29 mouse cellular contexts compared by ENCODE assay signal in the genomic region with DNA sequence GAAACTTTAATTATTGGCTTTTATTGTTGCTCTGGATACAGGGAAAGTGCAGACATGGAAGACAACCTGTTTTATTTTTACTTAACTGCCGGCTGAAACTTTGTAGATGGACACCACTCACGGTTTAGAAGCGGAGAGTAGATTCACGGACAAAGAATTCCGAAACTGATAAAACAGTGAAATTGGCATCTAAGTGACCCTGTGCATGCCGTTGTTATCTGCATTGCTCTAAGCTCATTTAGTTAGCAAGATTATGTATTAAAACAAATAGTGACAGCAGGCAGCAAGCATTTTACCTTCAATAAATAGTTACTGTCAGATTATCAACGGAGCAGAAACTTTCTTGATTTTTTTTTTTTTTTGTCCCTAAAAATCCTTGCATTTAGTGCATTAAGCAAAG. TPM values are rescaled to one million over a fixed set of nuclear protein-coding genes. Genes with fewer than 3 reads are reported as not detected.
DNase-seq lines count a peak whose midpoint lies in the region; ATAC-seq and TF ChIP-seq lines count a peak whose summit lies in the region.
"Had no signal": no experiment of that assay in that cellular context is flagged by ENCODE, and none has a peak within 500 bp of the region (broad histone marks: within the 10 kb centered on the region; RNA-seq: fewer than 3 reads in every experiment).

No protein-coding gene starts in this region.

- no peak for TF ChIP-seq CTCF in heart, adult 2 months (IDR thresholded peaks at IDR 0.05)

- H3K36me3 ChIP-seq in heart, embryonic 10.5 days, result no peaks in the 10 kb centered on the region
- H3K36me3 ChIP-seq in heart, embryonic 15.5 days, result no peaks in the 10 kb centered on the region
- H3K36me3 ChIP-seq in heart, adult 2 months (ENCODE audit: control insufficient read depth, insufficient read depth, low read length), result no peaks in the 10 kb centered on the region
- H3K36me3 ChIP-seq in intestine, embryonic 15.5 days, result no peaks in the 10 kb centered on the region
- no peaks in the 10 kb centered on the region for H3K36me3 ChIP-seq in stomach, embryonic 14.5 days (ENCODE audit: control insufficient read depth, insufficient read depth, low read length)
- H3K36me3 ChIP-seq: G1E; hindbrain, embryonic 13.5 days; liver, embryonic 13.5 days; midbrain, embryonic 10.5 days; midbrain, embryonic 15.5 days; neural tube, embryonic 15.5 days had no signal

- ATAC-seq in heart, embryonic 15.5 days (replicated peaks; ENCODE audit: insufficient number of reproducible peaks, insufficient read depth, low FRiP score, low read depth), result no peak
- peak; percentile 80 for ATAC-seq in intestine, embryonic 15.5 days
- no peak for ATAC-seq in stomach, embryonic 14.5 days (ENCODE audit: insufficient number of reproducible peaks, insufficient read depth, low FRiP score, low read depth)
- no peak for ATAC-seq in inflammation-experienced regulatory T-cells, adult 6 months
- ATAC-seq: forebrain, embryonic 16.5 days; midbrain, embryonic 15.5 days had no signal

- 21% methylated on average over 7 of the region's 7 CpGs for WGBS in heart, embryonic 10.5 days
- 10% methylated on average over 7 of the region's 7 CpGs for WGBS in heart, embryonic 15.5 days
- WGBS in heart, adult 2 months, result 19% methylated on average over 7 of the region's 7 CpGs
- 33% methylated on average over 7 of the region's 7 CpGs for WGBS in intestine, embryonic 15.5 days
- 23% methylated on average over 7 of the region's 7 CpGs for WGBS in stomach, embryonic 14.5 days

- H3K9me3 ChIP-seq in heart, embryonic 10.5 days, result no peaks in the 10 kb centered on the region
- no peaks in the 10 kb centered on the region for H3K9me3 ChIP-seq in heart, embryonic 15.5 days (replicated peaks)
- no peaks in the 10 kb centered on the region for H3K9me3 ChIP-seq in intestine, embryonic 15.5 days
- H3K9me3 ChIP-seq in stomach, embryonic 14.5 days (ENCODE audit: control insufficient read depth, low read depth, low read length), result no peaks in the 10 kb centered on the region
- H3K9me3 ChIP-seq: G1E; hindbrain, embryonic 13.5 days; liver, embryonic 13.5 days; midbrain, embryonic 10.5 days; midbrain, embryonic 15.5 days; neural tube, embryonic 15.5 days had no signal

- H3K79me2 ChIP-seq in heart, adult 2 months (replicated peaks; ENCODE audit: control insufficient read depth, insufficient read depth, low read length), result no peaks in the 10 kb centered on the region

- no peak for DNase-seq in heart, embryonic 10.5 days (ENCODE audit: low spot score)
- DNase-seq in heart, postnatal 4 days, result no peak
- no peak for DNase-seq in heart, adult 2 months
- DNase-seq in left cerebral cortex, postnatal 14 days (ENCODE audit: low spot score in 2 of 2), result no peak
- DNase-seq: adrenal gland, adult 8-10 months; cerebellum, adult 9-10 months; gastrocnemius, adult 2 months; gastrocnemius, postnatal 36 days; heart, postnatal 14 days; kidney, adult 2 months; kidney, postnatal 36 days; left cerebral cortex, postnatal 4 days; liver, embryonic 13.5 days; lung, adult 2 months; retina, postnatal 1 day; right cerebral cortex, postnatal 14 days; thymus, postnatal 14 days had no signal

- no peak for TF ChIP-seq EP300 in heart, adult 2 months (IDR thresholded peaks at IDR 0.05; ENCODE audit: insufficient read depth, low read depth, low read length)

- H3K27me3 ChIP-seq in heart, embryonic 10.5 days (ENCODE audit: insufficient read depth, poor library complexity, severe bottlenecking), result no peaks in the 10 kb centered on the region
- H3K27me3 ChIP-seq in heart, embryonic 15.5 days, result no peaks in the 10 kb centered on the region
- H3K27me3 ChIP-seq in heart, adult 2 months (ENCODE audit: control insufficient read depth, insufficient read depth, low read length), result no peaks in the 10 kb centered on the region
- H3K27me3 ChIP-seq in intestine, embryonic 15.5 days (replicated peaks), result no peaks in the 10 kb centered on the region
- no peaks in the 10 kb centered on the region for H3K27me3 ChIP-seq in stomach, embryonic 14.5 days (ENCODE audit: control insufficient read depth, insufficient read depth, low read length)
- H3K27me3 ChIP-seq: hindbrain, embryonic 13.5 days; liver, embryonic 13.5 days; midbrain, embryonic 15.5 days; neural tube, embryonic 15.5 days had no signal

- no peak overlapping the region for H3K27ac ChIP-seq in heart, embryonic 10.5 days
- H3K27ac ChIP-seq in heart, embryonic 15.5 days, result no peak overlapping the region
- no peak overlapping the region for H3K27ac ChIP-seq in heart, adult 2 months
- no peak overlapping the region for H3K27ac ChIP-seq in intestine, embryonic 15.5 days
- H3K27ac ChIP-seq in stomach, embryonic 14.5 days (ENCODE audit: low read length), result peak overlapping the region; percentile 27; the same call in 1 of the 2 replicates
- H3K27ac ChIP-seq: gastrocnemius, adult 2 months; hindbrain, embryonic 13.5 days; liver, embryonic 13.5 days; midbrain, embryonic 15.5 days; neural tube, embryonic 15.5 days had no signal

- TF ChIP-seq POLR2A in heart, adult 2 months (IDR thresholded peaks at IDR 0.05; ENCODE audit: insufficient read depth, low read depth, low read length), result no peak

- 0 out of 2 replicates have a peak, but pooled peaks cover 6% of the 10 kb centered on the region for H3K4me1 ChIP-seq in heart, embryonic 10.5 days
- no peaks in the 10 kb centered on the region for H3K4me1 ChIP-seq in heart, embryonic 15.5 days (replicated peaks)
- H3K4me1 ChIP-seq in heart, adult 2 months (ENCODE audit: control insufficient read depth, insufficient read depth, low read length), result no peaks in the 10 kb centered on the region
- H3K4me1 ChIP-seq in intestine, embryonic 15.5 days (replicated peaks), result 0 out of 2 replicates have a peak, but pooled peaks cover 4% of the 10 kb centered on the region
- no peaks in the 10 kb centered on the region for H3K4me1 ChIP-seq in stomach, embryonic 14.5 days (ENCODE audit: control insufficient read depth, insufficient read depth, low read length)
- H3K4me1 ChIP-seq: hindbrain, embryonic 13.5 days; liver, embryonic 13.5 days; midbrain, embryonic 15.5 days; neural tube, embryonic 15.5 days had no signal

- H3K4me2 ChIP-seq in heart, embryonic 15.5 days, result peak overlapping the region; percentile 28; the same call in 1 of the 2 replicates
- peak overlapping the region; percentile 25; the same call in 1 of the 2 replicates for H3K4me2 ChIP-seq in intestine, embryonic 15.5 days (replicated peaks)
- H3K4me2 ChIP-seq in stomach, embryonic 14.5 days (replicated peaks; ENCODE audit: low read depth, low read length), result peak overlapping the region; percentile 12
- H3K4me2 ChIP-seq: hindbrain, embryonic 13.5 days; liver, embryonic 13.5 days; midbrain, embryonic 15.5 days; neural tube, embryonic 15.5 days had no signal

- H3K4me3 ChIP-seq in heart, embryonic 10.5 days, result peak overlapping the region; percentile 24; the same call in 1 of the 2 replicates
- H3K4me3 ChIP-seq in heart, embryonic 15.5 days, result no peak overlapping the region
- H3K4me3 ChIP-seq in heart, adult 2 months, result no peak overlapping the region
- no peak overlapping the region for H3K4me3 ChIP-seq in intestine, embryonic 15.5 days (replicated peaks)
- no peak overlapping the region for H3K4me3 ChIP-seq in stomach, embryonic 14.5 days (ENCODE audit: low read depth, low read length)
- H3K4me3 ChIP-seq: erythroblast, embryonic 14.5 days; gastrocnemius, adult 2 months; hindbrain, embryonic 13.5 days; liver, embryonic 13.5 days; midbrain, embryonic 10.5 days; midbrain, embryonic 15.5 days; neural tube, embryonic 15.5 days had no signal

- intact Hi-C loops in heart, adult 2 months (cut with DNase I), result no loop called here
- intact Hi-C loops in left cerebral cortex, postnatal 14 days (cut with DNase I), result no loop called here

- H3K9ac ChIP-seq in heart, embryonic 15.5 days, result no peak overlapping the region
- no peak overlapping the region for H3K9ac ChIP-seq in heart, adult 2 months (ENCODE audit: low read depth, low read length)
- no peak overlapping the region for H3K9ac ChIP-seq in intestine, embryonic 15.5 days
- H3K9ac ChIP-seq in stomach, embryonic 14.5 days (replicated peaks; ENCODE audit: low read depth, low read length), result no peak overlapping the region
- H3K9ac ChIP-seq: hindbrain, embryonic 13.5 days; liver, embryonic 13.5 days; midbrain, embryonic 15.5 days; neural tube, embryonic 15.5 days had no signal

RNA-seq across cellular contexts. Expression of gene Ttc6, which starts 59.4 kb away (rescaled TPM):
- 0.25 and 0.62 TPM in 2 replicates for polyA plus RNA-seq in heart, embryonic 10.5 days (2016; fragmentation: Nextera tagmentation; extraction: Ambion mirVana)
- total RNA-seq in heart, postnatal 4 days (2021), result under 1 TPM; 0.05 TPM
- polyA plus RNA-seq in heart, embryonic 15.5 days (2015; fragmentation: Nextera tagmentation; extraction: Ambion mirVana), result 0.42 and 0.96 TPM in 2 replicates
- total RNA-seq in heart, adult 2 months (2021), result not detected
- polyA plus RNA-seq in heart, adult 2 months (2012; rRNA removed), result 0.10 TPM in 1 of 2 replicates, not detected in the other
- 0.71 and 0.92 TPM in 2 replicates for polyA plus RNA-seq in intestine, embryonic 15.5 days (2015; fragmentation: Nextera tagmentation; extraction: Ambion mirVana)
- polyA plus RNA-seq in stomach, embryonic 14.5 days (2014; fragmentation: Nextera tagmentation; extraction: Ambion mirVana), result 9.0 and 11.4 TPM in 2 replicates
- under 1 TPM; 0.24 to 0.57 TPM for total RNA-seq in left cerebral cortex, postnatal 14 days (2021)
- polyA plus RNA-seq in inflammation-experienced regulatory T-cells, adult 6 months (2017; shearing (Covaris generic)), result not detected
- total RNA-seq: adrenal gland, adult 8-10 months; gastrocnemius, adult 2 months; gastrocnemius, postnatal 36 days; heart, postnatal 14 days; megakaryocyte progenitor cell, adult 5-6 weeks had no signal
- polyA plus RNA-seq: erythroblast, embryonic 14.5 days had no signal
